Mouse (Mus musculus): ENCODE measurements around the gene Creb1. TPM values are rescaled to one million over a fixed set of nuclear protein-coding genes. Genes with fewer than 3 reads are reported as not detected.
"Not testable (repeated sequence)": the region's sequence is repeated elsewhere in the genome, so short reads cannot be mapped to it uniquely, and the experiment has no call there.

Creb1 gene
- polyA plus RNA-seq, 1 experiment from 2014 or later: 29.0 TPM

DNA sequence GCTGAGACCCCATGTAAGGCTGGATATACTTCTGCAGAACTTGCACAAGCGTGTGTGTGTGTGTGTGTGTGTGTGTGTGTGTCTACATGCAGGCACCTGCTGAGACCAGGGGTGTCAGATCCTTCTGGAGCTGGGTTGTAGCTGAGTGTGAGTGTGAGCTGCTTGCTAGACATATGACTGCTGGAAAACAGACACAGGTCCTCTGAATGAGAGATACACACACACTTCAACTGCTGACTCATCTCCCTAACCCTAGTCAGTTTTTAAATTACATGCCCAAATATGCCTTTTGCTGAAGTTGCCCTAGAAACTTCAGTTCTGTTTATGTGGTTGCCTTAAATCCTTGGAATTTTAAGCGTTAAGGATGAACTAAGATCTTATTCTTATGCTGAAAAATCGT is 13.6 kb downstream of the Creb1 start:
- H3K27ac ChIP-seq (replicated peaks): no peak overlapping the region
- 0 out of 2 replicates have a peak, but pooled peaks cover 5% of the 10 kb centered on the region for H3K36me3 ChIP-seq
- H3K4me3 ChIP-seq (replicated peaks): no peak overlapping the region
- H3K9me3 ChIP-seq (replicated peaks): no peaks in the 10 kb centered on the region
- H3K4me2 ChIP-seq (replicated peaks): no peak overlapping the region
- no peak for ATAC-seq (ENCODE audit: insufficient number of reproducible peaks, low FRiP score, low TSS enrichment, low read depth)
- H3K4me1 ChIP-seq: no peaks in the 10 kb centered on the region
- no peaks in the 10 kb centered on the region for H3K27me3 ChIP-seq
- WGBS: 70% methylated on average over 3 of the region's 3 CpGs
- H3K9ac ChIP-seq: no peak overlapping the region

DNA sequence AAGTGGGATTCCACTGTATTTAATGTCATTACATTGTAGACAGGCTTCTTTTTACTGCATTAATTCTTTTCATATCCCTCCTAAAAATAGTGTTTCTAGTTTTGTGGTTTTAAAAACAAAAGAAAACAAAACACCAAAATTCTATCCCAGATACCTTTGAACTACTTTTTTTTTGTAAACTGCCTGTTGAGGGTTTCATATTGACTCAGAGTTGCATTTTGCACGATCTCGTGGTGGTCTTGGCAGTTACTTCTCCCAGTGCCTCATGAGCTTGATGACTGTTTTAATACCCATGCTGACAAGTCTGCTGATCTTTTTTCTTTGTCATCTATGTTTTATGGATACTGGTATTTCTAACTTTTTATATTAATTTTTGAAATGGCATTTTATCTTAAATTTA is 16.9 kb downstream of the Creb1 start:
- Histone ChIP-seq H3K27ac (replicated peaks) (no peak overlapping the region), H3K4me2 (replicated peaks) (no peak overlapping the region), H3K4me3 (replicated peaks) (no peak overlapping the region), H3K9me3 (replicated peaks) (no peaks in the 10 kb centered on the region), H3K9ac (no peak overlapping the region), H3K27me3 (no peaks in the 10 kb centered on the region), H3K4me1 (no peaks in the 10 kb centered on the region), H3K36me3 (peaks cover 7% of the 10 kb centered on the region)
- no peak for ATAC-seq (ENCODE audit: insufficient number of reproducible peaks, low FRiP score, low TSS enrichment, low read depth)
- 64% methylated on average over 2 of the region's 2 CpGs for WGBS

DNA sequence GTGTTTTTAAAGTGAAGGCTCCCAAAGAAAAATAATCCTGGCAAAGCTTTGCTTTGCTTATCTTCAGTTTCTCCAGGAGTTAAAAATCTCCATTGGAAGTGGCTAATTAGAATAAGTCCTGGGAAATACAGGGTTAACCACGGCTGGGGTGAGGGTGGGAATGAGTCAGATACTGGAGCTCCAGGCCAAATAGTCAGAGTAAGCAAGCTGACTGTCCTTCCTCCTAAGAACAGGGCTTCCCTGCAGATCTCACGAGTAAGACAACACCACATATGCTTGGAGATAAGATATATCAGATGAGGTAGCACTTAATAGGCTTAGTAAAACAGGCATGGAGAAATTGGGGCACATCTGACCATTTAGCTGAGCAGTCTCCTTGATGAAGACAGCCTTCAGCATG is 19.5 kb downstream of the Creb1 start:
- ATAC-seq (ENCODE audit: insufficient number of reproducible peaks, low FRiP score, low TSS enrichment, low read depth): no peak
- H3K9me3 ChIP-seq (replicated peaks): no peaks in the 10 kb centered on the region
- H3K27me3 ChIP-seq: no peaks in the 10 kb centered on the region
- no peak overlapping the region for H3K4me2 ChIP-seq (replicated peaks)
- H3K4me1 ChIP-seq: no peaks in the 10 kb centered on the region
- H3K9ac ChIP-seq: no peak overlapping the region
- no peak overlapping the region for H3K27ac ChIP-seq (replicated peaks)
- 42% methylated on average over 2 of the region's 2 CpGs for WGBS
- H3K4me3 ChIP-seq (replicated peaks): no peak overlapping the region
- H3K36me3 ChIP-seq: peaks cover 12% of the 10 kb centered on the region

DNA sequence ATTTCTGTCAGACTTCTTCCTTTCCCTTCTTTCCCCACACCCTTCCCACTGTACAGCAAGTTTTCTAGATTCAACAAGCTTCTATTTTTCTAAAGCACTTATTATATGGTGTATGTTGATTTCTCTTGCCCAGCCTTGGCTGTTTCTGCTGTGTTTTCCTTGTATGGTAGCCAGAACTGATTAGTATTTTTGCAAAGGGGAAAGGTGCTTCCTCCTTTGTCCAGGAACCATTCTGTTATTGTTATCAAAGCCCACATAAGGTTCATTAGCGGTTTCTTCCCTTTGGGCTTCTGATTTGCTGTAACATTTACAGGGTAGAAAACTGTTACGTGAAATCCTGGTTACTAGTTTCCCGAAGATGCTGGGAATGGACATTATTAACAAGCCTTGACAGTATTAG is 27.7 kb downstream of the Creb1 start:
- no peak for ATAC-seq (ENCODE audit: insufficient number of reproducible peaks, low FRiP score, low TSS enrichment, low read depth)
- Histone ChIP-seq H3K9me3 (replicated peaks) (no peaks in the 10 kb centered on the region), H3K36me3 (peaks cover 32% of the 10 kb centered on the region), H3K4me3 (replicated peaks) (no peak overlapping the region), H3K27ac (replicated peaks) (no peak overlapping the region), H3K9ac (no peak overlapping the region), H3K4me2 (replicated peaks) (no peak overlapping the region), H3K27me3 (no peaks in the 10 kb centered on the region), H3K4me1 (no peaks in the 10 kb centered on the region)
- WGBS: 97% methylated on average over 3 of the region's 3 CpGs

DNA sequence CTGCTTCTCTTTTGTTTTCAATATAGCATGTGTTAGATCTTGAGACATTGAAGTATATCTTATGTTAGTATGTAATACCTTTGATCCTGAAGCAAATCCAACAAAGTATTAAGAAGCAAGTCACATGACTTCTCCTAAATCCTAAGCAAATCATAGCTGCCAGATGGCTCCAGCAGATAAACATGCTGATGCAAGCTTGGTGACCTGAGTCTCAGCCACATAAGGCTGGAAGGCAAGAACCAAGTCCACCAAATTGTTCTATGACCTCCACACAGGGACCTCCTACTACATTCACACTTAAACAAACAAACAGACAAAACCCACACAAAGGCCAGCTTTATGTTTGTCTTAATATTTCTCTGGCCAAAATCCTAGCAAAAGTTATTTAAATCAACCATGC is 35.8 kb downstream of the Creb1 start:
- peaks cover 34% of the 10 kb centered on the region; the same call in 1 of the 2 replicates for H3K36me3 ChIP-seq

DNA sequence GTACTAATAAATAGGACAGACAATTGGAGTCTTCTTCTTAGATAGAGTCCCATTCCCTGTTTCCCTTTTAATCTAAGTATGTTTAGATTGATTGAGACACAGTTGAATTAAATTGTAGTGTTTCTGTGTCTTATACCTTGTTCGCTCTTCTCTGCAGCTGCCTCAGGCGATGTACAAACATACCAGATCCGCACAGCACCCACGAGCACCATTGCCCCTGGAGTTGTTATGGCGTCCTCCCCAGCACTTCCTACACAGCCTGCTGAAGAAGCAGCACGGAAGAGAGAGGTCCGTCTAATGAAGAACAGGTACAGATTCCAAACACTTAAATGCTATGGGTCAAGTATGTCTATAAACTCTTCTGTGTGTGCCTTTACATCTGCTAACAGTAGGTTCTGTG is 43.6 kb downstream of the Creb1 start:
- H3K4me3 ChIP-seq (replicated peaks): no peak overlapping the region
- H3K4me1 ChIP-seq: no peaks in the 10 kb centered on the region
- WGBS: 78% methylated on average over 7 of the region's 7 CpGs
- no peaks in the 10 kb centered on the region for H3K27me3 ChIP-seq
- H3K36me3 ChIP-seq: peaks cover 28% of the 10 kb centered on the region
- no peaks in the 10 kb centered on the region for H3K9me3 ChIP-seq (replicated peaks)
- no peak overlapping the region for H3K27ac ChIP-seq (replicated peaks)
- no peak for ATAC-seq (ENCODE audit: insufficient number of reproducible peaks, low FRiP score, low TSS enrichment, low read depth)
- no peak overlapping the region for H3K9ac ChIP-seq
- no peak overlapping the region for H3K4me2 ChIP-seq (replicated peaks)

More for the DNA sequence above, 35.8 kb downstream of the Creb1 start:
- H3K27me3 ChIP-seq: no peaks in the 10 kb centered on the region
- no peak overlapping the region for H3K27ac ChIP-seq (replicated peaks)
- no peaks in the 10 kb centered on the region for H3K9me3 ChIP-seq (replicated peaks)
- H3K4me3 ChIP-seq (replicated peaks): no peak overlapping the region
- no peaks in the 10 kb centered on the region for H3K4me1 ChIP-seq
- H3K4me2 ChIP-seq (replicated peaks): no peak overlapping the region
- ATAC-seq (ENCODE audit: insufficient number of reproducible peaks, low FRiP score, low TSS enrichment, low read depth): no peak
- no peak overlapping the region for H3K9ac ChIP-seq

DNA sequence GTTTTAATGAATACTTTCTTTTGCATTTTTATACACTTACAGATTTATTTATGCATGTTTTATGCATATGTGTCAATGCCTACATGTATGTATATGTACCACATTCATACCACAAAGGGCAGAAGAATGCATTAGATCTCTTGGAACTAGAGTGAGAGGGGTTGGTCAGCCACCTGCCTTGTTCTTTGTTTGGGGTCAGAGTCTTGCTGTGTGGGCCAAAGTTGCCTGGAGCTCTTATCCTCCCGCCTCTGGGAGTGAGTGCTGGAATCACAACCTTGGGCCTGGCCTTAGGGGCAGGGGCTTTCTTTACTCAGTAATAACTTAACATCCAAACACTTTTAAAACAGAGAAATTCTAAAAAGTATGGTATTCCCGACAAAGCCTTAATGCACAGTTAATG is 44.3 kb downstream of the Creb1 start:
- Histone ChIP-seq H3K4me1 (no peaks in the 10 kb centered on the region), H3K4me2 (replicated peaks) (no peak overlapping the region), H3K36me3 (peaks cover 35% of the 10 kb centered on the region), H3K27me3 (no peaks in the 10 kb centered on the region), H3K4me3 (replicated peaks) (no peak overlapping the region), H3K9ac (no peak overlapping the region), H3K9me3 (replicated peaks) (no peaks in the 10 kb centered on the region), H3K27ac (replicated peaks) (no peak overlapping the region)
- no peak for ATAC-seq (ENCODE audit: insufficient number of reproducible peaks, low FRiP score, low TSS enrichment, low read depth)
- 81% methylated on average over 2 of the region's 2 CpGs for WGBS

DNA sequence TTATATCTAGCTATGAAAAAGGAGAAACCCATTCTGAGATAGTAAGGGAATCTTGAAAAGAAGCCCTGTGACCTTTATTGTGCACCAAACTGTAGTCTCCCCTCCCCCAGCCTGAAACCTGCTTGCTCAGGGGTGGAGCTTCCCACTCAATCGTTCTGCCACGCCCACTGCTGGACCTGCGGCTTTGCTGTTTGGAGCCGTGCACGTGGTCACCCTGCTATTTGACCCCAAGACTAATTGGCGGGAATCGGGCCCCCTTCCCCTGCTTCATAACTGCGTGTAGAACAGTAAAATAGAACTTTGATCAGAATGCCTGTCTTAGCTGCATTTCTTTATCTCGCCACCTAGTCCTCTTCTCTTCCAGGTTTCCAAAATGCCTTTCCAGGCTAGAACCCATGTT is 45.5 kb downstream of the Creb1 start:
- not testable (repeated sequence) for H3K4me3 ChIP-seq (replicated peaks); H3K4me2 ChIP-seq (replicated peaks); H3K9me3 ChIP-seq (replicated peaks); H3K27ac ChIP-seq (replicated peaks); H3K27me3 ChIP-seq; ATAC-seq (ENCODE audit: insufficient number of reproducible peaks, low FRiP score, low TSS enrichment, low read depth); H3K4me1 ChIP-seq; H3K9ac ChIP-seq
- H3K36me3 ChIP-seq: peaks cover 40% of the 10 kb centered on the region
- 39% methylated on average over 9 of the region's 9 CpGs for WGBS

DNA sequence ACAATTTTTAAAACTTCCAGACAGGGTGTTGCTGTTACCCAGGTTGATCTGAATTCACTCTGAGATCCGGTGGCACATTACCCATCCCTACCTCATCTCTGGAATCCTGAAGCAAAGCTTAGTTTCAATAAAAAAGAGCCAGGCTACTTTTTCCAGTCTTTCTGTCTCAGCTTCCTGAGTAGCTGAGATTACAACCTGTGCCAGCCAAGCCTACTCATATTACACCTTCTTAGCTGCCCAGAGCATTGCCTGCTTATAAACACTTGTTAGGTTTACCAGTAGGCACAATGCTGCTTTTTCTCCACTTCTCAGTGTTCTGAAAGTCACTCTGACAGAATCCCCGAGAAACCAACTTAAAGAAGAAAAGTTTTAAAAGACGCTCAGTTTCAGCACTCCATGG is 46.4 kb downstream of the Creb1 start:
- no peak overlapping the region for H3K4me3 ChIP-seq (replicated peaks)
- peaks cover 40% of the 10 kb centered on the region for H3K36me3 ChIP-seq
- no peak overlapping the region for H3K27ac ChIP-seq (replicated peaks)
- H3K9ac ChIP-seq: no peak overlapping the region
- 87% methylated on average over 3 of the region's 3 CpGs for WGBS
- H3K4me2 ChIP-seq (replicated peaks): no peak overlapping the region
- H3K9me3 ChIP-seq (replicated peaks): no peaks in the 10 kb centered on the region
- no peaks in the 10 kb centered on the region for H3K27me3 ChIP-seq
- ATAC-seq (ENCODE audit: insufficient number of reproducible peaks, low FRiP score, low TSS enrichment, low read depth): no peak
- no peaks in the 10 kb centered on the region for H3K4me1 ChIP-seq

DNA sequence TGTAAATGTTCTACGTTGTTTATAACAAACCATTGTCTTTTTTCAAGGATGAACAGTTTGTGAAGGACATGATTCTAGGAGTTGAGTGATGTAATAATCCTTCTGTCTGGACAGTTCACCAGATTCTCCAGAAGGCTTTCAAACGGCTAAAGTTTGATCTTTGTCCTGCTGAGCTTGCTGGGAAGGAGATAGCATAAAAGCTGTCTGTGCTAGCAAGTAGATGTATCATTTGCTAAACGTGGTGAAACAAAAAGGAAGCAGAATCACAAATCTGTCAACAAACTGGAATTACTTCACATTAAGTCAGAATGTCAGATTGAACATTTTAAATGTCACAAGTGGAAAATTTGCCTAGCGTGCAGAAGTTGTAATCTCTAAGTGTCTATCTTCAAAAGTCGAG is 66.5 kb downstream of the Creb1 start:
- Histone ChIP-seq H3K9me3 (replicated peaks) (no peaks in the 10 kb centered on the region), H3K27me3 (no peaks in the 10 kb centered on the region), H3K9ac (no peak overlapping the region), H3K4me3 (replicated peaks) (no peak overlapping the region), H3K36me3 (peaks cover 19% of the 10 kb centered on the region), H3K27ac (replicated peaks) (no peak overlapping the region), H3K4me2 (replicated peaks) (no peak overlapping the region), H3K4me1 (no peaks in the 10 kb centered on the region)
- no peak for ATAC-seq (ENCODE audit: insufficient number of reproducible peaks, low FRiP score, low TSS enrichment, low read depth)
- 53% methylated on average over 5 of the region's 5 CpGs for WGBS

DNA sequence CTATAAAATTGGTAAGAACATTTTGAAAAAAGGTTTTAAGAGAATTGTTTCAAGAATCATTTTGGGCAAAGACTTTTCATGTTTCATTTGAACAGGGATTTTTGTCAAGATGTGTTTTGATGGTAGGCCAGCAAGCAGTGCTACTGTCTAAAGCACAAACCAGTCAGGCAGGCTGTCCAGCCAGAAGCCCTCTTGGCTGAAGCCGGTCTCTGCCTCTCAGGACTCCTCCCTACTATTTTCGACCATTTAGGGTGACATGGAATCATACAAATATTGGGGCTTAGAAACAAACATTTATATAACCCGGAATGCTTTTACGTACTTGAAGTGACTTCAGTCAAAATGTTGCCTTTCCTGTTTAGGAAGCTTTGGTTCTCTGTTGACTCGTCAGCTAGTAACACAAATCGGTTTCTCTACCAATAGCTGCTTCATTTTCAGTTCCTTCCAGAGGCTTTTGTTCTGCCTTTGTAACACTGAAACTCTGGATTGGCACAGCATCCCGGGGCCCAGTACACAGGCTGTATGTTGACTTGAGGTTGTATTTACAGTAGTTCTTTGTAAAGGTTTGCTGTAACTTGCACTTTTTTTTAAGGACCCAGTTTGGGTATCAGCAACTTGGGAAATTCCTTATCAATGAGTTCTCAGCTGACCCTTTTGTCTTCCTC is 68.1 kb downstream of the Creb1 start:
- no peak for ATAC-seq (ENCODE audit: insufficient number of reproducible peaks, low FRiP score, low TSS enrichment, low read depth)
- Histone ChIP-seq H3K9ac (no peak overlapping the region), H3K36me3 (peaks cover 27% of the 10 kb centered on the region), H3K4me2 (replicated peaks) (no peak overlapping the region), H3K4me3 (replicated peaks) (no peak overlapping the region), H3K27me3 (no peaks in the 10 kb centered on the region), H3K4me1 (no peaks in the 10 kb centered on the region), H3K9me3 (replicated peaks) (no peaks in the 10 kb centered on the region), H3K27ac (replicated peaks) (no peak overlapping the region)
- 75% methylated on average over 7 of the region's 7 CpGs for WGBS

DNA sequence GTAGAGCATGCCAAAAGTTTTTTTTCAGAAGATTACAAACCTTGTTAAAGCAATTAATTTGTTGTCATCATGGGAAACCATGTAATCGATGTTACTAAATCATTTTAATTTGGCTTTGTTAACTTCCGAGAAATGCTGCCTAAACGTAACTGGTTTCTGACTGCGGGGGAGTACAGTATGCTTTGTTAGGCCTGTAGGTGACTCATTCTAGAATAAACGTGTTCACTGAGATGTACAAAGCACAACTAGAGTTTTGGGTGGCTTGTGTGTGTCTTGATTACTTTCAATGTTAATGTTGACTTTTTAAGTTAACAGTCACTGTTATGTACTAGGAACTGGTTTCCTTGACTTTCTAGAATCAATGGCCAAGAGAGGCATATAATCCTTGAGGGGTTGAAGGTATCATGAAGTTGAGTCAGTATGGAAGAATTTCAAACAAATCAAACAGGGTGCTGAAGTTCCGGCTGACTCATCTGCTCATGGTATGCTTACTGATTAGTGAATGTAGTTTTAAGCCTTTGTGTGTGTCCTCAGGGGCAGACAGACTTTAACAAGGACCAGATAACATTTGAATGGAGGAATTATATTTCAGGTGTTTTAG is 68.9 kb downstream of the Creb1 start:
- Histone ChIP-seq H3K27me3 (no peaks in the 10 kb centered on the region), H3K9me3 (replicated peaks) (no peaks in the 10 kb centered on the region), H3K27ac (replicated peaks) (no peak overlapping the region), H3K9ac (no peak overlapping the region), H3K4me2 (replicated peaks) (no peak overlapping the region), H3K4me1 (no peaks in the 10 kb centered on the region), H3K36me3 (peaks cover 27% of the 10 kb centered on the region), H3K4me3 (replicated peaks) (no peak overlapping the region)
- no peak for ATAC-seq (ENCODE audit: insufficient number of reproducible peaks, low FRiP score, low TSS enrichment, low read depth)
- WGBS: 75% methylated on average over 6 of the region's 6 CpGs

Measured in embryonic facial prominence, embryonic 15.5 days (tissue).